Mouse (Mus musculus) stomach, postnatal 0 days (tissue): ENCODE results near the gene Slc39a7.

Experiments
- CTCF ChIP-seq: IDR thresholded peaks from 2 replicates; pipeline ENCODE4 v1.5.1; 2016; ENCODE audit warnings: antibody characterized with exemption, low read depth, mild to moderate bottlenecking, moderate library complexity
- EP300 ChIP-seq: optimal IDR thresholded peaks from 2 replicates; pipeline ENCODE3; 2016; ENCODE audit warnings: antibody characterized with exemption

DNA sequence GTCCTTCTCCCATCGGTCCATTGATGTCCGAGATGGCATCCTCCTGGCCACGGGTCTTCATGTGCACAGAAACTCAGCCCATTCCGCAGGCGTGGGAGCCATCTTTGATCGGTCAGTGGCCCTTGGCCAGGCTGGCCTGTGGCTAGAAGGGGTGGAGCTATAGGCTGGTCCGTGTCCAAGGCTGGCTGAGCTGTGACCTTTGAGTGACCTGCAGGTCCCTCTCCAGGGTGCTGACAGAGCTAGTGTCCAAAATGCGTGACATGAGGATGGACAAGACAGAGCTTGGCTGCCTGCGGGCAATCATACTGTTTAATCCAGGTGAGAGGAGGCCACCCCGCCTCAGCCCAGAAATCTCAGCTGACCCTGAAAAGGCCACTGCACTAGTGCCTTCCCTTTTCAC is 5.2 kb upstream of the Slc39a7 start:
- TF ChIP-seq CTCF (no peak), EP300 (no peak)
